Mouse (Mus musculus) retina, embryonic 14.5 days (tissue): ENCODE results near the gene P4ha2.
A peak's percentile ranks its signal among the peaks of the same experiment; 100 is the strongest.

ENCODE experiments used
- DNase-seq: peaks from one replicate; pipeline ENCODE4 v3.0.0-alpha.2; 2015; ENCODE audit warnings: low spot score

Gene P4ha2

GRCm38 (mm10) chr11:54068520-54069371, 31.1 kb upstream of the P4ha2 start, which contains the start of gene Pdlim4:
TSS of gene Pdlim4 (minus strand) at chr11:54069014.
- peak; percentile 60 for DNase-seq

DNA sequence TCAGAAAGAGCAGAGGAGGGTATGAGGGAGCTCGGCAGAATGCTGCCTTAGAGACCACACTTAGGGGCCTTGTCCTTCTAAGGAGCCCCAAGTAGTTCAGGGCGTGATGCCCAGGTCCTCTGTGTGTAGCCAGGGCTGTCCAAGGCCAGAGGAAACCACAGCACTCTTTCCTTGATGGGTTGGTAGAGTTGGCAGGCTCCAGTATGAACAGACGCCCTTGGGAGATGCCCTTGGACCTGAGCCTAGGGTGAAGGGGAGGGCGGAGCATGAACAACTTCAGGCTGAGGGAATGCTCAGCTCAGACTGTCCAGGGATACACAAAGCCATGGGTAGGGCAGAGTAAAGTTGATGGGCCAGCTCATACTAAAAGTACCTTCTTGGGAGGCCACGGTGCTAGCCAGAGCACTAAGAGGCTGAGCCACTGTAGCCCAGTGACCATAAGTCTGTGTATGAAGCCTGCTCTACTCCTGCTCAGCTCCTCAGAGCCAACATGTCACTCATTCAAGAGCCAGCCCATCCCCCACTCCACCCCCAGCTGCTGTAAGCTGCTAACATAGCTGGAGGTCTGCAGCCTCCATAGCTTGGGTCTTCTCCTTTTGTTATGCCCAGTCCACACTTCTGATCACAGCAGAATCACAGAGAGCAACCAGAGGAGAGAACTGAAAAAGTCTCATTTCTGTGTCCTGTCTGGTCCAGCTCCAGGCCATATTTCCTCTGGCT, 28.0 kb upstream of the P4ha2 start:
- no peak for DNase-seq

DNA sequence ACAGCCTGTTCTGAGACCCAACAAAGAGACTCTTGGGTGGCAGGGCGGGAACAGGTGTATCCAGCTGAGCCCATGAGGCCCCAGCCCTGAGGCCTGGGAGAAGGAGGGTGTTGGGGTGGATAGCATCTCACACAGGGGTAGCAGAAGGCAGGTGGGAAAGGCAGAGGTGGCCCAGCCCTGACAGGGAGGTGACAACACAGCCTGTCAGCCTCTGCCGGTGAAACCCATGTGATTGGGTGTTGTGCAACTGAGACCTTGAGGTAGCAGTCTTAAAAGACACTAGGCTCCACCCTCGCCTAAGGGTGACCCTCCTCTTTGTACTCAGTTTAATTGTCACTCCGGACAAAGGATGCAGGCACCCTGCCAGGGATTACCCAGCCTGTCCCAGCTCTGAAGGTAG, 26.6 kb upstream of the P4ha2 start:
- no peak for DNase-seq

GRCm38 (mm10) chr11:54075353-54075752, 24.5 kb upstream of the P4ha2 start:
- no peak for DNase-seq

DNA sequence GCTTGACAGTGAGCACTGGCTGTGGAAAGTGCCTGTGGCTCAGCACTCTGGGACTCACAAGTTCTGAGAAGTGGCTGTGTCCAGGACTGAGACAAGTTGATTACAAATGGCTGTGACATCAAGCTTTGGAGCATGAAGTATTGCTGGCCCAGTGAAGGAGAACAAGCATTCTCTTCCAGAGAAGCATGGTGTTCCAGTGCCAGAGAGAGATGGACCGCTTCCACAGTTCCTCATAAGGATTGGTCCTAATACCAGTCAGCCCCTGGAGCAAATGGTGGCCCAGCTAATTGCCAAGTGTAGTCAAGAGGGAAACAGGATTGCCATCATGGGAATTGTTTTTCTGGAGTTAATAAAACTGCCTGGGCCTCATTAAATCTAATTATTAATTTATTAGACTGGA, 23.8 kb upstream of the P4ha2 start:
- DNase-seq: no peak

GRCm38 (mm10) chr11:54080435-54080834, 19.5 kb upstream of the P4ha2 start:
- DNase-seq: no peak

- DNase-seq: no peak
These were observed 17.2 kb upstream of the P4ha2 start for GRCm38 (mm10) chr11:54082725-54083124.

DNA sequence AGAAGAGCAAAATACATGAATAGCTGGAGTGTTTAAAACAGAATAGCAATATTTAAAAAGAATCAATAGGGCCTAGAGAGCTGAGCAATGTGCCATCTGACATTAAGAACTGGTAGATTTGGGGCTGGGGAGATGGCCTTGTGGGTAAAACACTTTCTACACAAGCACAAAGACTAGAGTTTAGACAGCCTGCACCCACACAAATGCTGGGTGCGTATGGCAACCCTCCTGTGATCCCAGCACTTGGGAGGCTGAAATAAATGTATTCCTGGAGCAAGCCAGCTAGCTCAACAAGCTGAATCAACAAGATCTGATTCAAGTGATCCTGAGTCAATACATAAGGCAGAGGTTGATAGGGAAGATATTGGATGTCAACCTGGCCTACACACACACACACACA, 14.9 kb upstream of the P4ha2 start:
- no peak for DNase-seq

DNA sequence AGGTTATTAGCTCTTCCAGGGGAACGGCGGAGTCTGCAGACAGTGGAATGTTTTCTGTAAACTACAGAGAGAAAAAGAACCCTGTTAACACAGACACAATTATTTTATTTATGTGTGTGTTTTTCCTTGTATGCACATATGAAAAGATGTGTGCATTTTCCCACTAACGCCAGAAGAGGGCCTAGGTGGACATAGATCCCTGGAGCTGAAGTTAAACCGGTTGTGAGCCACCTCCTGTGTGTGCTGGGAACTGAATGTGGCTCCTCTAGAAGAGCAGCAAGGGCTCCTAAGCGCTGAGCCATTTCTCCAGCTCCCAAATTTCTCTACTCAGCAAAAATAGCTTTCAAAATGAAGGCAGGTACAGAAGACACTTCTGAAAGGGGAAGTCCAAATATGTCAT, 14.1 kb upstream of the P4ha2 start:
- no peak for DNase-seq

DNA sequence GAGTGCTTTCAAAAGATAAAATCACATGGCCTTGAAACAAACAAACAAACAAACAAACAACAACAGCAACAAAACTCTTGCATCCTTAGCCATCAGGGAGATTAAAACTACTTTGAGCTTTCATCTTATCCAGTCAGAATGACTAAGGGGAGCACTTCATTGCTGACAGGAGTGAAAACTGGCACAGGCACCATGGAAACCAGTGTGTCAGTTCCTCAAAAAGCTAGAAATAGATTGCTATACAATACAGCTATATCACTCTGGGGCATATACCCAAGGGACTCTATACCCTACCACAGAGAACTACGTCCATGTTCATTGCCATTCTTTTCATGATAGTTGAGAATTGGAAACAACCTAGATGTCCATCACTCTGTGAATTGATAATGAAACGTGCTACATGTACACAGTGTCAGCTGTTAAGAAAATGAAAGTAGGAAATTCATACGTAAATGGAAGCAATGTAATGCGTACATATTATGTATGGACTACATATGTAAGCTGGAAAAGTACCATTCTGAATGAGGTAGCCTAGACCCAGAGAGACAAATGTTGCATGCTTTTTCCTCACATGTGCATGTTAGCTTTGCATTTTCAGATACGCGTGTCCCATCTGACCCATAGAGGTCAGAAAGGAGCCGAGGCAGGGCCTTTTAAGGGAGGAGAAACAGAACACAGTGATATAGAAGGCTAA, 11.5 kb upstream of the P4ha2 start:
- no peak for DNase-seq

DNA sequence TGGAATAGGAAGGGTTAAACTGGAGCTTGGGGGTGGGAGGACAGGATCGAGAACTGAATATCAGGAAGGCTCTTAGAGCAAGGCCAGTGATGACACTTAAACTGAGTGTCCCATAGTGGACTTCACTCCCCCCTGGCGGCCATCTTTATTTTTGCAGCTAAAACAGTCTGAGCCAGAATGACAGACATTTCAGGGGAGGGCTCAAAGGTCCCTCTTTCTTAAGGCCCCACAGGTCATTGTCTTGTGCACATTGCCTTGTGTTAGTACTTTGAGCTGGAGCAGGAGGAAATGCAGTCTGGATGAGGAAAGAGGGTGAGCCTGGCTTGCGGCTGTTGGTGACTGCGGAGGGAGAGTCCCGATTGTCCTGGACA, 11.0 kb upstream of the P4ha2 start:
- peak; percentile 91 for DNase-seq

DNA sequence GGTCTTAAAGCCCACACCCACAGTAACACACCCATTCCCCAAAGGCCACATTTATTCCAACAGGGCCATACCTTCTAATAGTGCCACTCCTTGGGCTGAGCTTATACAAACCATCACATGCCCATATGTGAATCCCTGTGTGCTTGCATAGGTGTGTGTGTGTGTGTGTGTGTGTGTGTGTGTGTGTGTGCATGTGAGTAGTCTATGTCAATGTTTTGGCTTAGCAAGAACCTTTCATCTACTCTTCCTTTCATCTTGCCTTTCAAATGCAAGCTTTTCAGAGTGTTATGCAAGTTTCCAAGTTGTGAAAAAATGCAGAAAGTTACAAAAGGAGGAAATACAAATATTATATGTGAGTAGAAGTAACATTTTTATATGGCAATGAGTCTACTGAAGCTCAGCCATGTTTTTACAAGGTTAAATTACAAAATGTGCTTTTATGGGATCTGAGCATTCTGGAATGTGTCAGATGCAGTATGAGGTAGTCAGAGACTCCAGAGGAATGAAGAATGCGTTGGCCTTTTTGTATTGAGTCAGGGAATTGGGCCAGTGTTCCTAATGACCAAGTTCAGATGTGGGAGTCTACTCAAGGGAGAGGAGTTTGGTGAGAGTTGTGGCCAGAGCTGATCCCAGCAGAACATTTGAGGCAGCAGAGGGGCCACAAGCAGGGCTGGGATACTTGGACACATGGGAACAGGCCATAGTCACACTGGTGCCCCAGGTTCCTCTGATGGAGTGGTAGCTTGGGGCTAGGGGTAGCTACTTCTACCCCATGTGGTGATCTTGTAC, 9.6 kb upstream of the P4ha2 start:
- no peak for DNase-seq

GRCm38 (mm10) chr11:54091726-54092125, 8.2 kb upstream of the P4ha2 start:
- DNase-seq: no peak

- no peak for DNase-seq
These were observed 7.7 kb upstream of the P4ha2 start for GRCm38 (mm10) chr11:54092188-54092587.

GRCm38 (mm10) chr11:54093000-54093399, 6.9 kb upstream of the P4ha2 start:
- peak; percentile 72 for DNase-seq

DNA sequence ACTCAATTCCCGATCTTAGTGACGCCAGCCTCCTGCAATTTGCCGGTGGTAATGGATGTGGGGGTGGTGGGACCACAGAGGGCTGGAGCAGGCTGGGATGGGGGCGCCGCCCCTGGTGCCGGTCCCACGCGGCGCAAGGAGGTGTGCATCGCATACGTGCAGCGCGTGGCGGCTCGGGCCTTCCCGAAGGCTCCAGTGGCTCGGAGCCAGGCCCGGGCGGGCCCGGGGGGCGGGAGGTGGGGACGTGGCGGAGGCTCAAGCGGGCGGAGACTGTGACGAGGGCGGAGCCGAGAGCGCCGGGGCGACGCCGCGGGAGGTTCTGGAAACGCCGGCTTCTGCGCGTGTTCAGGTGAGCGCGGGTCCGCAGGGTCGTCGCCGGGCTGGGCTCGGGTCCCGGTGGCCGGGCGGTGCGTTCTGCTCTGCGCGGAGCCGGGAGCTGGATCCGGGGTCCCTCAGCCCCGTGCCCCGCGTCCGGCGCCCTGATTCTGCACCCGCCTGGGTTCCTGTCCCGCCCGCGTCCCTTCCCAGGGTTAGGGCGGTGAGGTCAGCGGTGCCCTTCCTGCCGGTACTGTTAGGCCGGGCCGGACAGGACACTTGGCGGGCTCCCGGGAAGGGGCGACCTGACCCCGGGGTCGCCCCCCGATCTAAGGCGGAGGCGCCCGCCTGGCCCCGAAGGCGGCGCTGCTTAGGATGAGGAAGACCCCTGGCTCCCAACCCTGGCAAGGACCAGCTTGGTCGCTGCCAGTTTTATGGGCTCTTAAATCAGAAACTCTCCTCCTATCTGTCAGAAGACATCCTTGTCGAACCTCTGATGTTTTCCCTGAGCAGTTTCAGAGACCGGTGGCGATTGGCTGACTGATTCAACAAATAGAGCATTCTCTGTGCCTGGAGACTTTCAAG, 1.0 kb downstream of the P4ha2 start:
- DNase-seq: peak; percentile 70

GRCm38 (mm10) chr11:54101701-54102100, 1.8 kb downstream of the P4ha2 start:
- no peak for DNase-seq

- DNase-seq: no peak
These were observed 3.0 kb downstream of the P4ha2 start for GRCm38 (mm10) chr11:54102706-54103449.

DNA sequence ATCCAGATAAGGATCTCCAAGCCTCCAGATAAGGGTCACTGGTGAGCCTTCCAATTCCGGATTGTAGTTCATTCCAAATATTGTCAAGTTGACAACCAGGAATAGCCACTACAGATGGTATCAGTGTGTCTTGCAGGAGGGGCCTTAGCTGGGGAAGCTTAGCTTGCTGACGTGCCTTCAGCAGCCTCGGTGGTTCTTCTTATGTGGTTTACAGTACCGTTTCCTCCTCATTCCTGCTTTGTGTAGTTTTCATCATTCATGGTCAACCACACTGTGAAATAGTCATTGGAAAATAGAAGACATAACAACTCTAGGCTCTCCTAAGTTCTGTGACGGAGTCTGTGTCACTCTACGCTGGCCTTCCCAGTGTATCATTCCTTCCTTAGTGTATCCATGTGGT, 5.1 kb downstream of the P4ha2 start:
- no peak for DNase-seq

DNA sequence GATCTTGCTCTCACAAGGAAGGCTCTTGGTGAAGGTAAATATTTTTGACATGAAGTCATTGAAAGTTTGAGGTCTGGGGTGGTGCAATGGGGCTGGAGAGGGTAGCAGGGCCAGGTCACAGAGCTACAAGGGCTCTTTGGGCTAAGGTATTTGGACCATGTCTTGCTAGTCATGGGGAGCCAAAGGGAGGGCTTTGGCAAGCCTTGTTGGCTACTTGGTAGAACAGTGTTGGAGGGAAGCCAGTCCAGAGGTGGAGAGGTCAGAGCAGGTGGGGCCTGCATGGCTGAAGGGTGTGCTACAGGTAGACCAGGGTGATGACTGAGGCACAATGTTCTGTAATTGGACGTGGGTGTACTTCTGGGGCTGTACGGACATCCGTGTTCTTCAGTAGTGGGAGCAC, 6.8 kb downstream of the P4ha2 start:
- DNase-seq: no peak
